In genomic region chr11:61747161-61747560, GRCm38 (mm10) we compare ENCODE assay signal across 16 mouse cellular contexts. TPM values are rescaled to one million over a fixed set of nuclear protein-coding genes. Genes with fewer than 3 reads are reported as not detected.
"Had no signal": no experiment of that assay in that cellular context is flagged by ENCODE, and none has a peak within 500 bp of the region (broad histone marks: within the 10 kb centered on the region; RNA-seq: fewer than 3 reads in every experiment).

No protein-coding gene starts in this region.

- H3K4me3 ChIP-seq: left cerebral cortex, adult 2 months; limb, embryonic 15.5 days; liver, embryonic 12.5 days; midbrain, embryonic 12.5 days; myocyte; neural tube, embryonic 15.5 days had no signal

- DNase-seq: lung, embryonic 14.5 days; lung, postnatal 14 days; right cerebral cortex, adult 18-20 months; right cerebral cortex, postnatal 25 days; thymus, postnatal 36 days had no signal

- H3K27ac ChIP-seq: left cerebral cortex, adult 2 months; limb, embryonic 15.5 days; liver, embryonic 12.5 days; midbrain, embryonic 12.5 days; neural tube, embryonic 15.5 days had no signal

- H3K4me1 ChIP-seq: limb, embryonic 15.5 days; liver, embryonic 12.5 days; midbrain, embryonic 12.5 days; neural tube, embryonic 15.5 days had no signal

- H3K27me3 ChIP-seq: limb, embryonic 15.5 days; liver, embryonic 12.5 days; midbrain, embryonic 12.5 days; neural tube, embryonic 15.5 days had no signal

RNA-seq across cellular contexts. Expression of gene Slc5a10, which starts 26.5 kb away (rescaled TPM):
- total RNA-seq: left cerebral cortex, adult 2 months; megakaryocyte-erythroid progenitor cell, adult 5-6 weeks had no signal
- polyA plus RNA-seq: limb, embryonic 15.5 days; liver, embryonic 12.5 days; liver, embryonic 16.5 days; lung, embryonic 14.5 days; midbrain, embryonic 12.5 days; neural tube, embryonic 11.5 days; neural tube, embryonic 15.5 days; small intestine, adult 2 months; stomach, embryonic 16.5 days had no signal
